Comparison of ENCODE assay signal across 16 mouse cellular contexts in genomic region chr10:99458047-99458446, GRCm38 (mm10).
A peak's percentile ranks its signal among the peaks of the same experiment; 100 is the strongest.
DNase-seq lines count a peak whose midpoint lies in the region; ATAC-seq and TF ChIP-seq lines count a peak whose summit lies in the region.
"Had no signal": no experiment of that assay in that cellular context is flagged by ENCODE, and none has a peak within 500 bp of the region (broad histone marks: within the 10 kb centered on the region; RNA-seq: fewer than 3 reads in every experiment).

No protein-coding gene starts in this region.

- no peak for TF ChIP-seq POLR2A in thymus, adult 2 months (IDR thresholded peaks at IDR 0.05; ENCODE audit: control insufficient read depth, extremely low read depth, insufficient read depth, low read length, poor library complexity)

- no peak overlapping the region for H3K27ac ChIP-seq in kidney, embryonic 14.5 days (ENCODE audit: low read depth, low read length)
- no peak overlapping the region for H3K27ac ChIP-seq in thymus, adult 2 months (ENCODE audit: control insufficient read depth, insufficient read depth, low read length)
- H3K27ac ChIP-seq: forebrain, embryonic 12.5 days; hindbrain, embryonic 14.5 days; liver, embryonic 15.5 days had no signal

- no peak overlapping the region for H3K4me3 ChIP-seq in kidney, embryonic 14.5 days (ENCODE audit: low read length)
- H3K4me3 ChIP-seq in thymus, adult 2 months (ENCODE audit: control insufficient read depth, insufficient read depth, low read length) = no peak overlapping the region
- H3K4me3 ChIP-seq: forebrain, embryonic 12.5 days; liver, embryonic 15.5 days; midbrain, embryonic 10.5 days had no signal

- H3K9ac ChIP-seq in kidney, embryonic 14.5 days (ENCODE audit: low read depth, low read length) = no peak overlapping the region
- H3K9ac ChIP-seq: forebrain, embryonic 12.5 days; hindbrain, embryonic 14.5 days; liver, embryonic 15.5 days had no signal

- WGBS in kidney, embryonic 14.5 days = 71% methylated on average over 3 of the region's 3 CpGs
- 15% methylated on average over 3 of the region's 3 CpGs for WGBS in thymus, adult 2 months

- ATAC-seq in kidney, embryonic 14.5 days (ENCODE audit: low FRiP score, low TSS enrichment) = no peak
- ATAC-seq: activated CD4-positive, CD25-positive, alpha-beta regulatory T cell, adult 4 months had no signal

- no peaks in the 10 kb centered on the region for H3K9me3 ChIP-seq in kidney, embryonic 14.5 days (ENCODE audit: control insufficient read depth, low read length)
- H3K9me3 ChIP-seq: forebrain, embryonic 12.5 days; liver, embryonic 15.5 days; midbrain, embryonic 10.5 days had no signal

- H3K27me3 ChIP-seq in kidney, embryonic 14.5 days (ENCODE audit: control insufficient read depth, insufficient read depth, low read length) = no peaks in the 10 kb centered on the region
- no peaks in the 10 kb centered on the region; the same call in 1 of the 2 replicates for H3K27me3 ChIP-seq in thymus, adult 2 months (ENCODE audit: control insufficient read depth, insufficient read depth, low read length)
- H3K27me3 ChIP-seq: forebrain, embryonic 12.5 days had no signal

- TF ChIP-seq CTCF in thymus, adult 2 months (IDR thresholded peaks at IDR 0.05; ENCODE audit: borderline replicate concordance, control insufficient read depth, extremely low read depth, insufficient read depth, low read length, poor library complexity) = no peak

- no peaks in the 10 kb centered on the region for H3K36me3 ChIP-seq in kidney, embryonic 14.5 days (ENCODE audit: control insufficient read depth, insufficient read depth, low read length)
- H3K36me3 ChIP-seq in thymus, adult 2 months (ENCODE audit: control insufficient read depth, insufficient read depth, low read length) = no peaks in the 10 kb centered on the region
- H3K36me3 ChIP-seq: forebrain, embryonic 12.5 days; liver, embryonic 15.5 days; midbrain, embryonic 10.5 days had no signal

- DNase-seq in embryo, embryonic 11 days = peak; percentile 7
- DNase-seq in embryo, embryonic 10.5 days (ENCODE audit: low spot score) = no peak
- DNase-seq in kidney, adult 18-20 months = peak; percentile 10
- DNase-seq in kidney, adult 8-10 months = peak; percentile 21 to 38
- peak; percentile 22 for DNase-seq in thymus, adult 2 months
- DNase-seq in cerebellum, adult 11-12 months = no peak
- DNase-seq in natural killer cell, adult 2 months (ENCODE audit: low spot score in 2 of 2) = no peak
- DNase-seq: gastrocnemius, postnatal 14 days; left cerebral cortex, postnatal 4 days; retina, postnatal 1 day had no signal

- H3K4me2 ChIP-seq in kidney, embryonic 14.5 days (replicated peaks; ENCODE audit: low read depth, low read length) = no peak overlapping the region
- H3K4me2 ChIP-seq: forebrain, embryonic 12.5 days; hindbrain, embryonic 14.5 days; liver, embryonic 15.5 days had no signal

- 0 out of 2 replicates have a peak, but pooled peaks cover 12% of the 10 kb centered on the region for H3K4me1 ChIP-seq in kidney, embryonic 14.5 days (ENCODE audit: control insufficient read depth, insufficient read depth, low read length)
- H3K4me1 ChIP-seq in thymus, adult 2 months (replicated peaks; ENCODE audit: control insufficient read depth, insufficient read depth, low read length) = peaks cover 26% of the 10 kb centered on the region

Comparison
In these comparisons a context has a peak if more than half of its experiments do, and no peak if none do; other contexts are left out.
1. DNase-seq: peak in embryo, embryonic 11 days (single experiment), kidney, adult 18-20 months (single experiment), kidney, adult 8-10 months (2 of 2) and thymus, adult 2 months (single experiment); none in embryo, embryonic 10.5 days (single experiment), cerebellum, adult 11-12 months (single experiment) and natural killer cell, adult 2 months (0 of 2).